Mouse (Mus musculus) bone marrow, adult 2 months (tissue): ENCODE data around the gene Igf2bp1. TPM values are rescaled to one million over a fixed set of nuclear protein-coding genes. Genes with fewer than 3 reads are reported as not detected.

Source experiments
- H3K27ac ChIP-seq: fragments of 200-500 bp; 2 replicates; pipeline ENCODE4 v1.5.1; 2012; ENCODE audit warnings: low read depth, mild to moderate bottlenecking, control low read depth, inconsistent platforms, low read length; ENCODE audit not compliant: control insufficient read depth, poor library complexity, insufficient read depth
- H3K4me1 ChIP-seq: fragments of 200-500 bp; 2 replicates; pipeline ENCODE4 v1.6.1; 2011; ENCODE audit warnings: low read length; ENCODE audit not compliant: control insufficient read depth, insufficient read depth
- H3K4me3 ChIP-seq: fragments of 200-500 bp; replicated peaks from 2 replicates; pipeline ENCODE3; 2011; ENCODE audit warnings: mild to moderate bottlenecking, low read depth, low read length, control low read depth; ENCODE audit not compliant: control insufficient read depth
- CTCF ChIP-seq: fragments of 200-500 bp; IDR thresholded peaks from 2 replicates; pipeline ENCODE4 v1.5.1; 2011; ENCODE audit warnings: low read length, control low read depth; ENCODE audit not compliant: control insufficient read depth, insufficient read depth
- POLR2A ChIP-seq: fragments of 200-500 bp; IDR thresholded peaks from 2 replicates; pipeline ENCODE4 v1.6.1; 2011; ENCODE audit warnings: low read depth, mild to moderate bottlenecking, control low read depth, low read length, borderline replicate concordance; ENCODE audit not compliant: control insufficient read depth
- WGBS: fragments of 180-500 bp; shearing (Covaris S2); methylation state at CpG from one replicate; pipeline ENCODE4 v1.1.7; 2018; 5-methylcytosine and 5-hydroxymethylcytosine counted together
- polyA plus RNA-seq: library from polyadenylated mRNA; stranded (reverse); fragments of >200 nt; gene quantifications from 2 replicates; pipeline ENCODE4 v1.2.4, GENCODE M21; 2011; ENCODE audit warnings: low replicate concordance; ENCODE audit not compliant: missing spikeins, insufficient read depth, insufficient read length

The Igf2bp1 gene
- polyA plus RNA-seq, 1 experiment = 19.8 TPM

GRCm38 (mm10) chr11:96004793-96005402, 842 bp downstream of the Igf2bp1 start:
- Histone ChIP-seq H3K4me1 (no peaks in the 10 kb centered on the region; the same call in 1 of the 2 replicates), H3K4me3 (no peak overlapping the region), H3K27ac (no peak overlapping the region)
- TF ChIP-seq POLR2A (no peak), CTCF (no peak)
- 4% methylated on average over 57 of the region's 57 CpGs for WGBS

DNA sequence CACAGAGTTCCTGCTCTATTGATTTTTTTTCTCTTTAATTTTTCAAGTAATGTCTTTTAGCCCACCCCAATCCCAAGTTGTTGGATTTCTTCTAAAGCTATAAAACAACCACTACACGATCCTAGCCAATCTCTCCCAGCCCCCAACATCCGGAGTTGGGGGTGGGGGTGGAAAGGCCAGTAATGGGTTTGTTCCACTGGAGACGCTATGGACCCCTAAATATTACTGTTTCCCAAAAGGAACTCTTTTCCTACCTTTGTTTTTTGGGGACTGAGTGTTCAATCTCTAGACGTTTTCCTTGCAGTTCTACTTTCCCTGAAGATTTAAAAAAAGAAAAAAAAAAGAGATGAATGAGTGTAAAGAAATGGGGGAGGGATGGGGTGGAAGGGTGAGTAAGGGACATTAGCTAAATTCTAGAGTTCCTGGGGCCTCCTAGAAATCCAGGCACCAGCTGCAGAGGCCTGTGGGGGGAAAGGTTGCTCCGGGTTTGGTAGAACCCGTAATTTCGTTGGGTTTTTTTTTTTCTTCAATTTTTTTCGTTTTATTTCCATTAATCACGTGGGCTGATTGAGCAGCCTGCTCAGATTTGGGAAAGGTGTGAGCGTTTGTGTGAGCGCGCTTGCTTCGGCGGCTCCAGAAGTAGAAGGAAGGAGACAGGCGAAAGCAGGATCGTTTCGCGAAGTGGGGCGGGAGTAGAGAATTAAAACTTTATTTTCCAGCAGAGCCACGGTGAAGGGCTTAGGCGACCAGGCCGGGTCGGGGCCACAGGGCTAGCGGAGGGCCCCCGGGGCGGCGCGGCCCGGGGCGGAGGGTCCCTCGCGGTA, 1.6 kb downstream of the Igf2bp1 start:
- Histone ChIP-seq H3K27ac (no peak overlapping the region), H3K4me1 (no peaks in the 10 kb centered on the region; the same call in 1 of the 2 replicates), H3K4me3 (no peak overlapping the region)
- no peak for TF ChIP-seq POLR2A
- TF ChIP-seq CTCF = no peak
- 6% methylated on average over 32 of the region's 32 CpGs for WGBS

DNA sequence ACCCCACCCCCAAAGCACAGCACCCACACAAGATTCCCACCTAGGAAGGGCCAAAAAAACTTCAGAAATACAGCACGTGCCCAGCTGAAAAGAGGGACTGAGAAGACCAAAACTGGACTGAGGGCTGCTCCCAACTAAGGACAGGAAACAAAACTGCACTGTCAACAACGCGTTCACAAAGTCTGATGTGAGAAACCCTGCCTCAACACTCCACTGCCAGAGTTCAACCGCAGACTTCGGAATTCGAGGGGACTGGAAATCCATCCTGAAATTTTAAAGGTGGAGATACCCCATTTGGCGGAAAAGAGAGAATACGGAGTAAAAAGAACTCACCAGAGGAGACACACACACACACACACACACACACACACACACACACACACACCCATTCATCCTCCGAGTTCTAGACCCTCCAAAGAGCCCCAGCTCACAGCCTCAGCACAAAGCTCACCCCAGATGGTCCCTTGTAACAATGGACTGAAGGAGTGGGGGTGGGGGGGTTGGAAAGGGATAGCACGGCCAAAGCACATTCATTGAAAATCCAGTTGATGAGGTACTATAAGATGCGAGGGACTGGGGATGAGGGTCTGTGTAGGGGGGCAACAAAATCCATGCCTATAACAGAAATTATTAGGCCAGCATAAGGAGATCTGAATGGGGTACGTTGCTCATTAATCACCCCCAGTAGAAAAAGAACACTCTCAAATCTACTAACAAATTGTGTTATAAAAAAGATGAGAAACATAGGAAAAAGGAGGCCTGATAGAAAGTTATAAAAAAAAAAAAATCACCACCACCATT, 2.4 kb downstream of the Igf2bp1 start:
- H3K4me3 ChIP-seq = no peak overlapping the region
- 59% methylated on average over 12 of the region's 12 CpGs for WGBS
- no peak for TF ChIP-seq CTCF

GRCm38 (mm10) chr11:95994151-95994550, 11.6 kb downstream of the Igf2bp1 start:
- Histone ChIP-seq H3K4me3 (no peak overlapping the region), H3K27ac (no peak overlapping the region), H3K4me1 (no peaks in the 10 kb centered on the region)
- WGBS = 84% methylated on average over 8 of the region's 8 CpGs
- no peak for TF ChIP-seq CTCF
- no peak for TF ChIP-seq POLR2A

More for the DNA sequence above, 2.4 kb downstream of the Igf2bp1 start:
- Histone ChIP-seq H3K4me1 (no peaks in the 10 kb centered on the region; the same call in 1 of the 2 replicates), H3K27ac (no peak overlapping the region)

- 45% methylated on average over 45 of the region's 49 CpGs for WGBS
- no peaks in the 10 kb centered on the region for H3K4me1 ChIP-seq
- H3K4me3 ChIP-seq = no peak overlapping the region
- TF ChIP-seq POLR2A (no peak), CTCF (no peak)
- H3K27ac ChIP-seq = no peak overlapping the region
Observed at GRCm38 (mm10) chr11:95990886-95991708, 14.6 kb downstream of the Igf2bp1 start.

- TF ChIP-seq CTCF (no peak), POLR2A (no peak)
- 95% methylated on average over 4 of the region's 4 CpGs for WGBS
- Histone ChIP-seq H3K27ac (no peak overlapping the region), H3K4me3 (no peak overlapping the region), H3K4me1 (no peaks in the 10 kb centered on the region)
Observed at GRCm38 (mm10) chr11:95990431-95990830, 15.3 kb downstream of the Igf2bp1 start.

DNA sequence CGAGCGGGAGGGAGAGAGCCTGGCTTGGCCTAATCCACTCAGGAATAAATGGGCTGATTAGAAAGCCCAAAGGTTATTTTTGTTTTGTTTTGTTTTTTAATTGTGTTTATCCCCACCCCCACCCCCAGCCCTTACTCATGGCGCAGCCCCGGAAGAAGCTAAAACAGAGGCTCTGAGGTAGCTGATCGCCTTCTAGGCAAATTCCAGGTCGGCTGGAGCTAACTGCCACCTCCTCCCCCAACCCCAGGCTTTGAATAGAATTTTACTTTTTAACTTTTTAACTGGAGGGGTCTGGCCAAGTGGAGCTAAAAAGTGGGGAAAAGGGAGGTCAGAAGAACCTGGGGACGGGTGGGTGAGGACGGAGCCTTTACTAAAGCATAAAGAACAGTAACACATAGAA, 15.9 kb downstream of the Igf2bp1 start:
- WGBS = 83% methylated on average over 8 of the region's 8 CpGs
- Histone ChIP-seq H3K4me1 (no peaks in the 10 kb centered on the region), H3K4me3 (no peak overlapping the region), H3K27ac (no peak overlapping the region)
- TF ChIP-seq POLR2A (no peak), CTCF (no peak)
